In the genomic region with DNA sequence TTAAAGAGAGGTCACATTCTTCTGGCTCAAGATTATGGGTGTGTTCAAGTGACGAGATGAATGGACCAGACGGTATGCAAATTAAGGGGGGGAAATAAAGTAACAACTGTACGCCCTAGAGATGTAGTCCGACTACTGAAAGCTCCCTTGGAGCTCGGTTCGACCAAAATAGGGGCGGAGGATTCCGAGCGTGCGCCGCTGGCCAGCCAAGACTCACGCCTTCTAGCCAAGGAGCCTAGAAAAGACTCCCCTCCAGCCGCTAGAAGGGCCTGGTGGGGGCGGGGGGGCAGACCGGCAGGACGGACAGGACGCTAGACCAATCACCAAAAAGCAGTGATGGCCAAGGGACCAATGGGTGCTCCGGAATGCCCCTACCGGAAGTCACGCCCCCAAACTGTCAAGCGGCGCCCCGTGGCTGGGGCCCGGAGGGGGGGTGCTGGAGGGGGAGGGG, we compare ENCODE assay signal across 8 mouse cellular contexts. TPM values are rescaled to one million over a fixed set of nuclear protein-coding genes. Genes with fewer than 3 reads are reported as not detected.
DNase-seq lines count a peak whose midpoint lies in the region; ATAC-seq and TF ChIP-seq lines count a peak whose summit lies in the region.

Gene Nt5m (plus strand): TSS at position 440 of the 451 bp plus-strand sequence.

- DNase-seq in MEL-GATA-1-ER (ENCODE audit: extremely low read depth, low read depth): peak; percentile 82
- peak; percentile 94 to 95 for DNase-seq in cerebellum, adult 2 months
- DNase-seq in forebrain, postnatal 0 days: peak; percentile 95
- peak; percentile 96 for DNase-seq in heart, postnatal 4 days
- DNase-seq in layer of hippocampus, adult 8-10 months (ENCODE audit: low spot score in 2 of 2): peak; percentile 91 to 92
- DNase-seq in lung, embryonic 14.5 days: peak; percentile 97
- peak; percentile 87 to 92 for DNase-seq in thymus, adult 18-20 months

- H3K9me3 ChIP-seq in forebrain, postnatal 0 days (ENCODE audit: low read length): no peaks in the 10 kb centered on the region
- H3K9me3 ChIP-seq in lung, embryonic 14.5 days (ENCODE audit: low read depth, low read length): no peaks in the 10 kb centered on the region

- TF ChIP-seq POLR2A in cerebellum, adult 2 months (IDR thresholded peaks at IDR 0.05; ENCODE audit: borderline replicate concordance, insufficient read depth, low read length): peak; percentile 21; the same call in 1 of the 2 replicates

- TF ChIP-seq CTCF in cerebellum, adult 2 months (IDR thresholded peaks at IDR 0.05; ENCODE audit: borderline replicate concordance, insufficient read depth, low read depth, low read length): no peak
- TF ChIP-seq CTCF in forebrain, postnatal 0 days (IDR thresholded peaks at IDR 0.05; ENCODE audit: low read depth): no peak
- TF ChIP-seq CTCF in lung, embryonic 14.5 days (IDR thresholded peaks at IDR 0.05; ENCODE audit: low read depth): no peak

- H3K27me3 ChIP-seq in cerebellum, adult 2 months (ENCODE audit: control insufficient read depth, insufficient read depth, low read length): no peaks in the 10 kb centered on the region
- H3K27me3 ChIP-seq in forebrain, postnatal 0 days (ENCODE audit: insufficient read depth, low read length): no peaks in the 10 kb centered on the region
- H3K27me3 ChIP-seq in lung, embryonic 14.5 days (ENCODE audit: insufficient read depth, low read length): no peaks in the 10 kb centered on the region

- peak within 1 kb of the TSS; percentile 66 for H3K4me2 ChIP-seq in forebrain, postnatal 0 days (ENCODE audit: low read depth)
- H3K4me2 ChIP-seq in lung, embryonic 14.5 days: peak within 1 kb of the TSS; percentile 70

- peak; percentile 96 for ATAC-seq in forebrain, postnatal 0 days
- ATAC-seq in lung, embryonic 14.5 days (ENCODE audit: insufficient read depth): peak; percentile 98
- peak; percentile 90 for ATAC-seq in neutrophil, adult 5-6 weeks (ENCODE audit: extremely low read depth, insufficient number of reproducible peaks, low FRiP score, poor library complexity, severe bottlenecking)

- WGBS in cerebellum, adult 2 months: 2% methylated on average over 21 of the region's 24 CpGs
- WGBS in forebrain, postnatal 0 days: 0% methylated on average over 23 of the region's 24 CpGs
- under 1% methylated on average over 24 of the region's 24 CpGs for WGBS in lung, embryonic 14.5 days

- peaks cover 18% of the 10 kb centered on the region for H3K36me3 ChIP-seq in forebrain, postnatal 0 days (ENCODE audit: insufficient read depth)
- H3K36me3 ChIP-seq in lung, embryonic 14.5 days (ENCODE audit: insufficient read depth): peaks cover 31% of the 10 kb centered on the region

- H3K9ac ChIP-seq in forebrain, postnatal 0 days: peak within 1 kb of the TSS; percentile 95
- H3K9ac ChIP-seq in lung, embryonic 14.5 days: peak within 1 kb of the TSS; percentile 95

- H3K4me3 ChIP-seq in cerebellum, adult 2 months (replicated peaks; ENCODE audit: insufficient read depth, low read depth, low read length): peak within 1 kb of the TSS; percentile 81
- H3K4me3 ChIP-seq in forebrain, postnatal 0 days (ENCODE audit: low read depth, low read length): peak within 1 kb of the TSS; percentile 100
- peak within 1 kb of the TSS; percentile 98 for H3K4me3 ChIP-seq in lung, embryonic 14.5 days (ENCODE audit: low read depth, low read length)

- peak within 1 kb of the TSS; percentile 93 for H3K27ac ChIP-seq in cerebellum, adult 2 months (ENCODE audit: insufficient read depth, low read length)
- peak within 1 kb of the TSS; percentile 99 for H3K27ac ChIP-seq in forebrain, postnatal 0 days (ENCODE audit: low read depth, low read length)
- peak within 1 kb of the TSS; percentile 98 for H3K27ac ChIP-seq in lung, embryonic 14.5 days (ENCODE audit: low read depth)

- peaks cover 6% of the 10 kb centered on the region; the same call in 1 of the 2 replicates for H3K4me1 ChIP-seq in cerebellum, adult 2 months (ENCODE audit: control insufficient read depth, insufficient read depth, low read length)
- peaks cover 17% of the 10 kb centered on the region for H3K4me1 ChIP-seq in forebrain, postnatal 0 days (ENCODE audit: insufficient read depth)
- peaks cover 6% of the 10 kb centered on the region; the same call in 1 of the 2 replicates for H3K4me1 ChIP-seq in lung, embryonic 14.5 days (ENCODE audit: insufficient read depth)

RNA-seq across cellular contexts. Expression of gene Nt5m, which starts in this region (rescaled TPM):
- 99.5 and 99.6 TPM in 2 replicates for polyA plus RNA-seq in cerebellum, adult 2 months (2012; rRNA removed)
- total RNA-seq in forebrain, postnatal 0 days (2014; rRNA removed): 62.2 and 63.0 TPM in 2 replicates
- 82.3 and 85.9 TPM in 2 replicates for polyA plus RNA-seq in forebrain, postnatal 0 days (2015; fragmentation: Nextera tagmentation; extraction: Ambion mirVana)
- 10 to 100 TPM; 25.3 to 29.2 TPM for total RNA-seq in heart, postnatal 4 days (2021)
- total RNA-seq in layer of hippocampus, adult 8-10 months (2022): 10 to 100 TPM; 44.6 to 62.9 (median 51.3) TPM
- 35.2 and 35.4 TPM in 2 replicates for polyA plus RNA-seq in lung, embryonic 14.5 days (2014; fragmentation: Nextera tagmentation; extraction: Ambion mirVana)
- total RNA-seq in neutrophil, adult 5-6 weeks (2017): 6.1 and 6.2 TPM in 2 replicates

Comparison
In these comparisons a context has a peak if more than half of its experiments do, and no peak if none do; other contexts are left out.
1. Peak in every context shown above with its lines: DNase-seq, ATAC-seq, H3K4me3 ChIP-seq and H3K27ac ChIP-seq.